Mouse (Mus musculus) erythroblast, embryonic 14.5 days (primary cell): ENCODE data around the gene Vav2. TPM values are rescaled to one million over a fixed set of nuclear protein-coding genes. Genes with fewer than 3 reads are reported as not detected.
A peak's percentile ranks its signal among the peaks of the same experiment; 100 is the strongest.

ENCODE experiments used
- H3K27me3 ChIP-seq: 2 replicates; pipeline ENCODE4 v1.6.1; 2012; ENCODE audit warnings: inconsistent platforms; ENCODE audit not compliant: control insufficient read depth
- H3K36me3 ChIP-seq: 2 replicates; pipeline ENCODE4 v1.6.1; 2012; ENCODE audit warnings: mild to moderate bottlenecking, inconsistent platforms; ENCODE audit not compliant: control insufficient read depth
- H3K4me1 ChIP-seq: 2 replicates; pipeline ENCODE4 v1.6.1; 2012; ENCODE audit warnings: inconsistent platforms; ENCODE audit not compliant: control insufficient read depth
- H3K4me3 ChIP-seq: replicated peaks from 2 replicates; pipeline ENCODE3; 2012; ENCODE audit warnings: moderate library complexity, mild to moderate bottlenecking, inconsistent platforms
- H3K9me3 ChIP-seq: 2 replicates; pipeline ENCODE4 v1.6.1; 2012; ENCODE audit warnings: low read length, inconsistent platforms, mixed read lengths; ENCODE audit not compliant: control insufficient read depth
- GATA1 ChIP-seq: IDR thresholded peaks from 2 replicates; pipeline ENCODE4 v1.6.1; 2012; ENCODE audit warnings: low read length, inconsistent platforms, mixed read lengths
- TAL1 ChIP-seq: IDR thresholded peaks from 3 replicates; pipeline ENCODE4 v1.6.1; 2012; ENCODE audit warnings: low read length, inconsistent platforms, mixed read lengths
- polyA plus RNA-seq: library from polyadenylated mRNA; stranded (reverse); fragments of >175 nt; gene quantifications from 2 replicates; pipeline ENCODE4 v1.2.3, GENCODE M21; 2012

Gene Vav2
- 0.10 and 0.15 TPM in 2 replicates for polyA plus RNA-seq

- Histone ChIP-seq H3K4me1 (peaks cover 27% of the 10 kb centered on the region), H3K4me3 (peak within 1 kb of the TSS; percentile 67), H3K27me3 (peaks cover 43% of the 10 kb centered on the region), H3K9me3 (no peaks in the 10 kb centered on the region; the same call in 1 of the 2 replicates), H3K36me3 (no peaks in the 10 kb centered on the region)
- no peak for TF ChIP-seq GATA1
- TF ChIP-seq TAL1, result no peak
Measured at GRCm38 (mm10) chr2:27426855-27427457, at the start of gene Vav2. Gene Vav2 (minus strand): TSS chr2:27427033.

GRCm38 (mm10) chr2:27475495-27476302, 48.9 kb upstream of the Vav2 start:
- H3K36me3 ChIP-seq, result peaks cover 28% of the 10 kb centered on the region
- H3K27me3 ChIP-seq, result no peaks in the 10 kb centered on the region
- no peak for TF ChIP-seq GATA1
- TF ChIP-seq TAL1, result no peak
- peak overlapping the region; percentile 87 for H3K4me3 ChIP-seq
- no peaks in the 10 kb centered on the region for H3K9me3 ChIP-seq
- H3K4me1 ChIP-seq, result peaks cover 61% of the 10 kb centered on the region

GRCm38 (mm10) chr2:27474621-27475484, 48.0 kb upstream of the Vav2 start:
- no peaks in the 10 kb centered on the region for H3K27me3 ChIP-seq
- peaks cover 34% of the 10 kb centered on the region for H3K36me3 ChIP-seq
- no peak for TF ChIP-seq GATA1
- no peak for TF ChIP-seq TAL1
- no peaks in the 10 kb centered on the region for H3K9me3 ChIP-seq
- H3K4me3 ChIP-seq, result peak overlapping the region; percentile 87
- H3K4me1 ChIP-seq, result peaks cover 69% of the 10 kb centered on the region

GRCm38 (mm10) chr2:27473911-27474310, 47.1 kb upstream of the Vav2 start:
- Histone ChIP-seq H3K27me3 (no peaks in the 10 kb centered on the region), H3K4me3 (peak overlapping the region; percentile 87), H3K4me1 (peaks cover 78% of the 10 kb centered on the region), H3K9me3 (no peaks in the 10 kb centered on the region), H3K36me3 (peaks cover 43% of the 10 kb centered on the region)
- TF ChIP-seq GATA1 (no peak), TAL1 (no peak)

- Histone ChIP-seq H3K9me3 (no peaks in the 10 kb centered on the region), H3K4me1 (peaks cover 84% of the 10 kb centered on the region), H3K27me3 (no peaks in the 10 kb centered on the region), H3K36me3 (peaks cover 48% of the 10 kb centered on the region), H3K4me3 (peak overlapping the region; percentile 87)
- TF ChIP-seq TAL1 (no peak), GATA1 (no peak)
Measured at GRCm38 (mm10) chr2:27473061-27473765, 46.4 kb upstream of the Vav2 start.

DNA sequence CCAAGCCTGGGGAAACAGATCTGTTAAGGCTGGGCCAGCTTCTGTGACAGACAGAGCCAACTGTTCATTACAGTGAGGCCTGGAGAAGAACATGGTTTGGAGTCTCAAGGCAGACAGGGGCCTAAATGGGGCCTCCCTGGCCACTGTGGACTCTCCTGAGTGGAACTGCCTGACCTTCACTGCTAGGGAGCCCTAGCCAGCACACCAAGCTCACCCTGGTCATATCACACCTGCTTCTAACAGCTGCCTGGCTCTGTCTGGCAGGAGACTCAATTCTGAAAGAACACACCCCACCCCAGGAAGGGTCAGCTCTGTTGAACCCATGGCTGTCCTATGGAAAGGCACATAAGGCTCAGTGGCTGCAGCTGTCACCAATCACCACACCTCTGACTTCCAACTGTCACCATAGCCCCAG, 44.3 kb upstream of the Vav2 start:
- Histone ChIP-seq H3K4me3 (peak overlapping the region; percentile 35), H3K27me3 (no peaks in the 10 kb centered on the region), H3K36me3 (peaks cover 68% of the 10 kb centered on the region), H3K4me1 (peaks cover 85% of the 10 kb centered on the region), H3K9me3 (no peaks in the 10 kb centered on the region)
- TF ChIP-seq GATA1 (no peak), TAL1 (no peak)

DNA sequence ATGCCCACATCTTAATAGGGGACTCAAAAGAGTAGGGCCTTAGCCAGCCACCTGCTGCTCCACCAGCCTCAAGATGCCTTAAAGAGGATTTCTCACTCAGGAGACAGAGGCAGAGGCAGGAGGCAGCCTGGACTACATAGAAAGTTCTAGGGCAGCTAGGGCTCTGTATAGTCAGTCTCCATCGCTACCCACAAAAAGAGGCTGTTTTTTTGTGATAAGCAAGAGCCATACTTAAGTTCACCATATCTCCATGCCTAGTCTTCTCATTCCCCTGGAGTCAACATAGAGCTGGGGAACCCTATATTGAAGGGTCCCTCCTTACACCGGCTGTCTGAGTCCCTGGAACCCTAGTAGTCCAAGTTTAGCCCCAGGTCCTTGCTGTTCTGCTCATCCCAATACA, 43.7 kb upstream of the Vav2 start:
- H3K36me3 ChIP-seq, result peaks cover 75% of the 10 kb centered on the region
- H3K27me3 ChIP-seq, result no peaks in the 10 kb centered on the region
- peak overlapping the region; percentile 35 for H3K4me3 ChIP-seq
- TF ChIP-seq TAL1 (peak; percentile 42; the same call in 2 of the 3 replicates), GATA1 (no peak)
- peaks cover 86% of the 10 kb centered on the region for H3K4me1 ChIP-seq
- no peaks in the 10 kb centered on the region for H3K9me3 ChIP-seq

- Histone ChIP-seq H3K27me3 (no peaks in the 10 kb centered on the region), H3K9me3 (no peaks in the 10 kb centered on the region), H3K36me3 (peaks cover 80% of the 10 kb centered on the region), H3K4me1 (peaks cover 85% of the 10 kb centered on the region), H3K4me3 (peak overlapping the region; percentile 35)
- TF ChIP-seq TAL1 (no peak), GATA1 (no peak)
Measured at GRCm38 (mm10) chr2:27469991-27470355, 43.1 kb upstream of the Vav2 start.
